Mouse (Mus musculus) heart, adult 10 weeks (tissue): Measurements from ENCODE around the gene Nfatc2. TPM values are rescaled to one million over a fixed set of nuclear protein-coding genes. Genes with fewer than 3 reads are reported as not detected.

Source experiments
- polyA plus RNA-seq: library from polyadenylated mRNA; stranded (reverse); fragments of 350-450 nt; fragmentation: Illumina TruSeq; extraction: RNeasy Lipid Tissue Mini Kit (QIAGEN cat#74804); gene quantifications from one replicate; pipeline ENCODE4 v1.2.3, GENCODE M21; 2014; ENCODE audit warnings: low read depth, low replicate concordance

Nfatc2 gene
- polyA plus RNA-seq, result 9.3 TPM

DNA sequence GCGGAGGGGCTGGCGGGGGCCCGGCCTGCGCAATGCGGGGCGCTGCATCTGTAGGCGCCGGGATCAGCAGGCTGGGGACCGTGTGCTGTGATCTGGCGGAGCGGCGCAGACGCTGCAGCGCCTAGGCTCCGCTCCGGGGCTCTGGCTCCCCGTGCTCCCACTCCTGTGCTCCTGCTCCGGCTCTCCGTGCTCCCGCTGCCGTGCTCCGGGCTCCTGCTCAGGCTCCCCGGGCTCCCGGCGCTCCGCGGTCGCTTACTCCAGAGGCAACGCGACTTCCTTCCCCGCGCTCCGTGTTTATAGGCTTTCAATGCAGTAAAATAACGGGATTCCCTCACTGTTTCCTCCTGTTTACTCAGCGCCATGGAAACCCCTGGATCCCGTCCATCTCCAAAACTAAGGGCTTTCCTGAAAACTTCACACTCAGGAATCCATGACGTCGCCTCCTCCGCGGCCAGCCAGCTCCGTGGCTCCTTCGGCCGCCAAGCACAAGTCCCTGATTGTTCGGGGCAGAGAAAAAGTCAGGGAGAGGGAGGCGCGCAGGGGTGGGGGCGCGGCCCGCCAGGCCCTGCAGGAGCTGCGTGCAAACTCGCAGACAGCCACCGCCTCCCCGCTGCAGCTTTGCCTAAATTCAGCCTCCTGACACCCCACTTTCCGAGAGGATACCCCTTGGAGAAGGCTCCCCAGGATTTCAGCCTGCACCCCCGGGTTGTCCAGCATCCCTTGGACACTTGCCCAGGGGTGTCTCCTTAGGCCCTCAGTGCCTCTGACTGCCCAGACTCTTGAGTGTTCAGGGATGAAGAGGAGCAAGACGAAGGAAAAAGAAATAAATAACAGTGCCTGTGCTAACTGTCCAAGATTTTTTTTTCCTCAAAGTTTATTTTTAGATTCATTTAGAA is at the start of gene Nfatc2:
Gene Nfatc2, minus strand, starts transcription at position 167 of the 896 bp plus-strand sequence.

Other genes with a start within 250 kb of the Nfatc2 start
- 40.1 TPM for gene Atp9a, start 140.8 kb upstream of the Nfatc2 start, polyA plus RNA-seq
- 1.1 TPM for gene Sall4, start 166.3 kb upstream of the Nfatc2 start, polyA plus RNA-seq